Mouse (Mus musculus): Measurements from ENCODE around the gene Mob1b. TPM values are rescaled to one million over a fixed set of nuclear protein-coding genes. Genes with fewer than 3 reads are reported as not detected.

The Mob1b gene
- 20.3 and 23.8 TPM in 2 replicates for polyA plus RNA-seq (2012; rRNA removed)

GRCm38 (mm10) chr5:88720116-88721002, at the start of gene Mob1b:
Gene Mob1b (plus strand): TSS chr5:88720855.
- DNase-seq (ENCODE audit: low spot score): peak; percentile 100

GRCm38 (mm10) chr5:88674703-88675442, 45.8 kb upstream of the Mob1b start:
- DNase-seq (ENCODE audit: low spot score): peak; percentile 38

- peak; percentile 91 for DNase-seq (ENCODE audit: low spot score)
Measured at GRCm38 (mm10) chr5:88675443-88676387, 44.9 kb upstream of the Mob1b start, which contains the start of gene Grsf1. Gene Grsf1 (minus strand): TSS chr5:88676171.

- DNase-seq (ENCODE audit: low spot score): no peak
Measured at GRCm38 (mm10) chr5:88678929-88679328, 41.7 kb upstream of the Mob1b start.

GRCm38 (mm10) chr5:88679341-88679740, 41.3 kb upstream of the Mob1b start:
- no peak for DNase-seq (ENCODE audit: low spot score)

GRCm38 (mm10) chr5:88680567-88680966, 40.1 kb upstream of the Mob1b start:
- no peak for DNase-seq (ENCODE audit: low spot score)

GRCm38 (mm10) chr5:88683706-88684105, 36.9 kb upstream of the Mob1b start:
- DNase-seq (ENCODE audit: low spot score): no peak

- no peak for DNase-seq (ENCODE audit: low spot score)
Measured at GRCm38 (mm10) chr5:88684226-88684625, 36.4 kb upstream of the Mob1b start.

- no peak for DNase-seq (ENCODE audit: low spot score)
Measured at GRCm38 (mm10) chr5:88685306-88685705, 35.3 kb upstream of the Mob1b start.

GRCm38 (mm10) chr5:88685745-88686299, 34.8 kb upstream of the Mob1b start:
- no peak for DNase-seq (ENCODE audit: low spot score)

- no peak for DNase-seq (ENCODE audit: low spot score)
Measured at GRCm38 (mm10) chr5:88687996-88688406, 32.7 kb upstream of the Mob1b start.

- DNase-seq (ENCODE audit: low spot score): no peak
Measured at GRCm38 (mm10) chr5:88688583-88689187, 32.0 kb upstream of the Mob1b start.

GRCm38 (mm10) chr5:88689279-88689938, 31.2 kb upstream of the Mob1b start:
- DNase-seq (ENCODE audit: low spot score): no peak

GRCm38 (mm10) chr5:88690681-88691505, 29.8 kb upstream of the Mob1b start:
- no peak for DNase-seq (ENCODE audit: low spot score)

GRCm38 (mm10) chr5:88691506-88692095, 29.1 kb upstream of the Mob1b start:
- no peak for DNase-seq (ENCODE audit: low spot score)

GRCm38 (mm10) chr5:88692586-88692985, 28.1 kb upstream of the Mob1b start:
- no peak for DNase-seq (ENCODE audit: low spot score)

- no peak for DNase-seq (ENCODE audit: low spot score)
Measured at GRCm38 (mm10) chr5:88693057-88693456, 27.6 kb upstream of the Mob1b start.

GRCm38 (mm10) chr5:88697291-88697690, 23.4 kb upstream of the Mob1b start:
- DNase-seq (ENCODE audit: low spot score): no peak
